Mouse (Mus musculus): ENCODE measurements around the gene Mcemp1. TPM values are rescaled to one million over a fixed set of nuclear protein-coding genes. Genes with fewer than 3 reads are reported as not detected.
A peak's percentile ranks its signal among the peaks of the same experiment; 100 is the strongest.

Gene Mcemp1
- polyA plus RNA-seq, 1 experiment from 2014 or later = 0.17 TPM

- Histone ChIP-seq H3K9me3 (no peaks in the 10 kb centered on the region), H3K4me1 (replicated peaks) (0 out of 2 replicates have a peak, but pooled peaks cover 5% of the 10 kb centered on the region), H3K27ac (no peak overlapping the region), H3K27me3 (ENCODE audit: insufficient read depth, poor library complexity, severe bottlenecking) (no peaks in the 10 kb centered on the region), H3K36me3 (no peaks in the 10 kb centered on the region), H3K4me3 (no peak overlapping the region)
- 38% methylated on average over 1 of the region's 1 CpGs for whole genome bisulfite sequencing
- DNase-seq (ENCODE audit: low spot score) = no peak
Measured at GRCm38 (mm10) chr8:3648990-3649389, 16.6 kb upstream of the Mcemp1 start.

GRCm38 (mm10) chr8:3652845-3653244, 12.7 kb upstream of the Mcemp1 start:
- H3K27me3 ChIP-seq (ENCODE audit: insufficient read depth, poor library complexity, severe bottlenecking) = no peaks in the 10 kb centered on the region
- no peak overlapping the region for H3K4me3 ChIP-seq
- H3K4me1 ChIP-seq (replicated peaks) = peaks cover 19% of the 10 kb centered on the region
- no peak for DNase-seq (ENCODE audit: low spot score)
- no peaks in the 10 kb centered on the region for H3K9me3 ChIP-seq
- H3K36me3 ChIP-seq = no peaks in the 10 kb centered on the region
- H3K27ac ChIP-seq = no peak overlapping the region
- 65% methylated on average over 3 of the region's 3 CpGs for WGBS

- WGBS = 75% methylated on average over 11 of the region's 11 CpGs
Measured at GRCm38 (mm10) chr8:3654726-3655508, 10.6 kb upstream of the Mcemp1 start.

GRCm38 (mm10) chr8:3655526-3655925, 10.0 kb upstream of the Mcemp1 start, which contains the start of gene Retn:
Gene Retn, plus strand, starts transcription at chr8:3655770.
- peaks cover 14% of the 10 kb centered on the region for H3K4me1 ChIP-seq (replicated peaks)
- WGBS = 67% methylated on average over 3 of the region's 3 CpGs
- no peaks in the 10 kb centered on the region for H3K9me3 ChIP-seq
- H3K4me3 ChIP-seq = no peak within 1 kb of the TSS
- no peaks in the 10 kb centered on the region for H3K36me3 ChIP-seq
- no peaks in the 10 kb centered on the region for H3K27me3 ChIP-seq (ENCODE audit: insufficient read depth, poor library complexity, severe bottlenecking)
- DNase-seq (ENCODE audit: low spot score) = no peak
- H3K27ac ChIP-seq = no peak within 1 kb of the TSS

More at GRCm38 (mm10) chr8:3654726-3655508, 10.6 kb upstream of the Mcemp1 start:
- DNase-seq (ENCODE audit: low spot score) = no peak
- Histone ChIP-seq H3K27ac (no peak overlapping the region), H3K4me3 (no peak overlapping the region), H3K27me3 (ENCODE audit: insufficient read depth, poor library complexity, severe bottlenecking) (no peaks in the 10 kb centered on the region), H3K9me3 (no peaks in the 10 kb centered on the region), H3K36me3 (no peaks in the 10 kb centered on the region), H3K4me1 (replicated peaks) (peaks cover 14% of the 10 kb centered on the region)

- peak; percentile 51 for DNase-seq (ENCODE audit: low spot score)
- 27% methylated on average over 7 of the region's 7 CpGs for WGBS
- Histone ChIP-seq H3K36me3 (no peaks in the 10 kb centered on the region), H3K27ac (no peak overlapping the region), H3K4me1 (replicated peaks) (peaks cover 14% of the 10 kb centered on the region), H3K27me3 (ENCODE audit: insufficient read depth, poor library complexity, severe bottlenecking) (no peaks in the 10 kb centered on the region), H3K4me3 (peak overlapping the region; percentile 29; the same call in 1 of the 2 replicates), H3K9me3 (no peaks in the 10 kb centered on the region)
Measured at GRCm38 (mm10) chr8:3656725-3657381, 8.7 kb upstream of the Mcemp1 start.

- no peaks in the 10 kb centered on the region for H3K9me3 ChIP-seq
- H3K27me3 ChIP-seq (ENCODE audit: insufficient read depth, poor library complexity, severe bottlenecking) = no peaks in the 10 kb centered on the region
- H3K36me3 ChIP-seq = no peaks in the 10 kb centered on the region
- peaks cover 14% of the 10 kb centered on the region for H3K4me1 ChIP-seq (replicated peaks)
- WGBS = 79% methylated on average over 8 of the region's 8 CpGs
- no peak for DNase-seq (ENCODE audit: low spot score)
- H3K27ac ChIP-seq = no peak overlapping the region
- no peak overlapping the region for H3K4me3 ChIP-seq
Measured at GRCm38 (mm10) chr8:3660889-3661288, 4.7 kb upstream of the Mcemp1 start.

- Histone ChIP-seq H3K27me3 (ENCODE audit: insufficient read depth, poor library complexity, severe bottlenecking) (no peaks in the 10 kb centered on the region), H3K9me3 (no peaks in the 10 kb centered on the region), H3K4me1 (replicated peaks) (no peaks in the 10 kb centered on the region), H3K27ac (no peak overlapping the region), H3K4me3 (no peak overlapping the region), H3K36me3 (no peaks in the 10 kb centered on the region)
- no peak for DNase-seq (ENCODE audit: low spot score)
- 69% methylated on average over 5 of the region's 5 CpGs for WGBS
Measured at GRCm38 (mm10) chr8:3664405-3664804, 1.1 kb upstream of the Mcemp1 start.

- no peak for DNase-seq (ENCODE audit: low spot score)
- Histone ChIP-seq H3K36me3 (no peaks in the 10 kb centered on the region), H3K9me3 (no peaks in the 10 kb centered on the region), H3K4me3 (no peak overlapping the region), H3K4me1 (replicated peaks) (peaks cover 6% of the 10 kb centered on the region; the same call in 1 of the 2 replicates), H3K27me3 (ENCODE audit: insufficient read depth, poor library complexity, severe bottlenecking) (no peaks in the 10 kb centered on the region), H3K27ac (no peak overlapping the region)
- 86% methylated on average over 2 of the region's 2 CpGs for whole genome bisulfite sequencing
Measured at GRCm38 (mm10) chr8:3670388-3670787, 4.8 kb downstream of the Mcemp1 start.

- under 1% methylated on average over 23 of the region's 23 CpGs for WGBS
- no peaks in the 10 kb centered on the region for H3K27me3 ChIP-seq (ENCODE audit: insufficient read depth, poor library complexity, severe bottlenecking)
Measured at GRCm38 (mm10) chr8:3671980-3672491, 6.5 kb downstream of the Mcemp1 start, which contains the start of gene Fcor. Gene Fcor, minus strand, starts transcription at chr8:3672362.

GRCm38 (mm10) chr8:3674671-3675070, 9.1 kb downstream of the Mcemp1 start:
- peaks cover 13% of the 10 kb centered on the region for H3K36me3 ChIP-seq
- 54% methylated on average over 3 of the region's 3 CpGs for WGBS
- DNase-seq (ENCODE audit: low spot score) = no peak

More at GRCm38 (mm10) chr8:3671980-3672491, 6.5 kb downstream of the Mcemp1 start, which contains the start of gene Fcor:
- Histone ChIP-seq H3K4me1 (replicated peaks) (peaks cover 8% of the 10 kb centered on the region; the same call in 1 of the 2 replicates), H3K36me3 (no peaks in the 10 kb centered on the region), H3K27ac (peak within 1 kb of the TSS; percentile 79), H3K9me3 (no peaks in the 10 kb centered on the region), H3K4me3 (peak within 1 kb of the TSS; percentile 57)
- DNase-seq (ENCODE audit: low spot score) = peak; percentile 85

GRCm38 (mm10) chr8:3676131-3676992, 10.8 kb downstream of the Mcemp1 start, which contains the start of gene Trappc5:
Gene Trappc5, plus strand, starts transcription at chr8:3676299.
- peak; percentile 93 for DNase-seq (ENCODE audit: low spot score)
- H3K4me1 ChIP-seq (replicated peaks) = peaks cover 24% of the 10 kb centered on the region
- H3K9me3 ChIP-seq = peaks cover 5% of the 10 kb centered on the region; the same call in 1 of the 2 replicates
- no peaks in the 10 kb centered on the region for H3K27me3 ChIP-seq (ENCODE audit: insufficient read depth, poor library complexity, severe bottlenecking)
- H3K36me3 ChIP-seq = peaks cover 30% of the 10 kb centered on the region
- peak within 1 kb of the TSS; percentile 78 for H3K4me3 ChIP-seq
- 2% methylated on average over 61 of the region's 61 CpGs for WGBS
- peak within 1 kb of the TSS; percentile 94 for H3K27ac ChIP-seq

More at GRCm38 (mm10) chr8:3674671-3675070, 9.1 kb downstream of the Mcemp1 start:
- Histone ChIP-seq H3K27me3 (ENCODE audit: insufficient read depth, poor library complexity, severe bottlenecking) (no peaks in the 10 kb centered on the region), H3K27ac (no peak overlapping the region), H3K9me3 (peaks cover 5% of the 10 kb centered on the region; the same call in 1 of the 2 replicates), H3K4me1 (replicated peaks) (peaks cover 24% of the 10 kb centered on the region), H3K4me3 (no peak overlapping the region)

GRCm38 (mm10) chr8:3676993-3677579, 11.5 kb downstream of the Mcemp1 start:
- peaks cover 24% of the 10 kb centered on the region for H3K4me1 ChIP-seq (replicated peaks)
- DNase-seq (ENCODE audit: low spot score) = no peak
- H3K4me3 ChIP-seq = peak overlapping the region; percentile 78
- peaks cover 5% of the 10 kb centered on the region; the same call in 1 of the 2 replicates for H3K9me3 ChIP-seq
- 10% methylated on average over 15 of the region's 15 CpGs for WGBS
- peak overlapping the region; percentile 94 for H3K27ac ChIP-seq
- H3K27me3 ChIP-seq (ENCODE audit: insufficient read depth, poor library complexity, severe bottlenecking) = no peaks in the 10 kb centered on the region
- peaks cover 37% of the 10 kb centered on the region for H3K36me3 ChIP-seq
